19 mouse cellular contexts compared by ENCODE assay signal in genomic region chr3:85308706-85309105, GRCm38 (mm10).
DNase-seq lines count a peak whose midpoint lies in the region; ATAC-seq and TF ChIP-seq lines count a peak whose summit lies in the region.
"Had no signal": no experiment of that assay in that cellular context is flagged by ENCODE, and none has a peak within 500 bp of the region (broad histone marks: within the 10 kb centered on the region; RNA-seq: fewer than 3 reads in every experiment).

No protein-coding gene starts in this region.

- H3K27ac ChIP-seq in forebrain, postnatal 0 days (ENCODE audit: low read depth, low read length), result peak overlapping the region; percentile 50; the same call in 1 of the 2 replicates
- H3K27ac ChIP-seq in forebrain, embryonic 10.5 days, result no peak overlapping the region
- H3K27ac ChIP-seq in layer of hippocampus, adult 2 months, result peak overlapping the region; percentile 92
- 0 out of 2 replicates have a peak overlapping the region, but pooled peaks have one; percentile 45 for H3K27ac ChIP-seq in neural tube, embryonic 15.5 days (replicated peaks)
- H3K27ac ChIP-seq: embryonic facial prominence, embryonic 10.5 days had no signal

- DNase-seq in forebrain, postnatal 0 days, result peak; percentile 47
- no peak for DNase-seq in forebrain, embryonic 10.5 days (ENCODE audit: extremely low spot score, low spot score)
- DNase-seq in layer of hippocampus, adult 2 months (ENCODE audit: low spot score in 2 of 2), result no peak
- no peak for DNase-seq in layer of hippocampus, adult 9-10 months (ENCODE audit: low spot score)
- no peak for DNase-seq in neural tube, embryonic 10.5 days (ENCODE audit: extremely low spot score, low spot score)
- peak; percentile 7 for DNase-seq in mesoderm, embryonic 11.5 days (ENCODE audit: low read depth, low spot score)
- DNase-seq in heart, postnatal 36 days, result no peak
- DNase-seq: adrenal gland, postnatal 10 days; cerebellum, postnatal 36 days; gastrocnemius, postnatal 10 days; kidney, adult 18-20 months; kidney, postnatal 10 days; liver; liver, postnatal 0 days; retina, postnatal 1 day; thymus, postnatal 14 days had no signal

- H3K27me3 ChIP-seq in forebrain, postnatal 0 days (ENCODE audit: insufficient read depth, low read length), result no peaks in the 10 kb centered on the region
- H3K27me3 ChIP-seq in forebrain, embryonic 10.5 days (ENCODE audit: poor library complexity, severe bottlenecking), result no peaks in the 10 kb centered on the region
- no peaks in the 10 kb centered on the region for H3K27me3 ChIP-seq in neural tube, embryonic 15.5 days (replicated peaks)

- H3K36me3 ChIP-seq in forebrain, postnatal 0 days (ENCODE audit: insufficient read depth), result no peaks in the 10 kb centered on the region
- H3K36me3 ChIP-seq in forebrain, embryonic 10.5 days (replicated peaks), result no peaks in the 10 kb centered on the region
- no peaks in the 10 kb centered on the region for H3K36me3 ChIP-seq in neural tube, embryonic 15.5 days
- H3K36me3 ChIP-seq: embryonic facial prominence, embryonic 10.5 days had no signal

- no peak for TF ChIP-seq CTCF in forebrain, postnatal 0 days (IDR thresholded peaks at IDR 0.05; ENCODE audit: low read depth)
- no peak for TF ChIP-seq CTCF in layer of hippocampus, adult 2 months (conservative IDR thresholded peaks at IDR 0.05)

- intact Hi-C loops in heart, postnatal 36 days (cut with DNase I), result no loop called here

- H3K4me1 ChIP-seq in forebrain, postnatal 0 days (ENCODE audit: insufficient read depth), result no peaks in the 10 kb centered on the region
- H3K4me1 ChIP-seq in forebrain, embryonic 10.5 days, result peaks cover 6% of the 10 kb centered on the region
- H3K4me1 ChIP-seq in neural tube, embryonic 15.5 days, result peaks cover 22% of the 10 kb centered on the region

- no peak overlapping the region for H3K4me2 ChIP-seq in forebrain, postnatal 0 days (ENCODE audit: low read depth)
- H3K4me2 ChIP-seq in neural tube, embryonic 15.5 days, result peak overlapping the region; percentile 19

- 57% methylated on average over 4 of the region's 4 CpGs for WGBS in forebrain, postnatal 0 days
- WGBS in forebrain, embryonic 10.5 days, result 76% methylated on average over 4 of the region's 4 CpGs
- WGBS in neural tube, embryonic 15.5 days, result 35% methylated on average over 4 of the region's 4 CpGs

- H3K9ac ChIP-seq in forebrain, postnatal 0 days, result no peak overlapping the region
- H3K9ac ChIP-seq in neural tube, embryonic 15.5 days (replicated peaks), result no peak overlapping the region
- H3K9ac ChIP-seq: liver, postnatal 0 days had no signal

- no peaks in the 10 kb centered on the region for H3K9me3 ChIP-seq in forebrain, postnatal 0 days (ENCODE audit: low read length)
- H3K9me3 ChIP-seq in forebrain, embryonic 10.5 days, result no peaks in the 10 kb centered on the region
- H3K9me3 ChIP-seq in neural tube, embryonic 15.5 days (replicated peaks), result no peaks in the 10 kb centered on the region
- H3K9me3 ChIP-seq: embryonic facial prominence, embryonic 10.5 days had no signal

- ATAC-seq in forebrain, postnatal 0 days, result peak; percentile 50
- peak; percentile 55; the same call in 1 of the 2 replicates for ATAC-seq in neural tube, embryonic 15.5 days (ENCODE audit: low FRiP score)
- ATAC-seq: forebrain, embryonic 16.5 days; liver, postnatal 0 days had no signal

- no peak overlapping the region for H3K4me3 ChIP-seq in forebrain, postnatal 0 days (ENCODE audit: low read depth, low read length)
- H3K4me3 ChIP-seq in forebrain, embryonic 10.5 days, result no peak overlapping the region
- no peak overlapping the region for H3K4me3 ChIP-seq in layer of hippocampus, adult 2 months
- no peak overlapping the region for H3K4me3 ChIP-seq in neural tube, embryonic 15.5 days (replicated peaks)
- H3K4me3 ChIP-seq: embryonic facial prominence, embryonic 10.5 days had no signal

Comparison
In these comparisons a context has a peak if more than half of its experiments do, and no peak if none do; other contexts are left out.
1. DNase-seq: peak in forebrain, postnatal 0 days (single experiment) and mesoderm, embryonic 11.5 days (single experiment); none in forebrain, embryonic 10.5 days (single experiment), layer of hippocampus, adult 2 months (0 of 2), layer of hippocampus, adult 9-10 months (single experiment), neural tube, embryonic 10.5 days (single experiment) and heart, postnatal 36 days (0 of 2).